Mouse (Mus musculus) Muller cell, postnatal 12 days (primary cell): ENCODE measurements at regions not wholly inside any gene's neighbourhood (a gene's known extent, or its start where the extent isn't known, plus 50 kb on each side); places are given as distances from the start of the nearest gene placed in this dataset.

Experiments
- DNase-seq: peaks from one replicate; pipeline ENCODE4 v3.0.0-alpha.2; 2015; ENCODE audit errors: inconsistent ontology term

DNA sequence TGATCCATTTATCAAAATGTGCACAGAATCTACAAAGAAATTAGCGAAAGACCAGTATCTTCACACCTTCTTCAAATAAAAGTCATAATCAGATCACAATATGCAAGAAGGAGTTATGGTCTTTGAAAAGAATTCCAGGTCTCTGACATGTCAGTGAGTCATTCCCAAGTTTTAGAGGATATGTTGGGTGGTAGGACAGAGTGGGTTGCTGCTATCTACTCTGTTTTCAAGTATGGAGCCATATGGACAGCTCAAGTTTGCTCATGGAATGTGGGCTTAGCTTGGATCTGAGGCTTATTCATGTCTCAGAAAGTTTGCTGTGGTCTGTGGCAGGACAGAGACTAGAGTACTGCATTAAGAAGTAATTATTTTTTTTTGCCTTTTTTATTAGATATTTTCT, 657.0 kb downstream of the Inhba start:
- DNase-seq = no peak

GRCm38 (mm10) chr13:16669281-16669680, 657.6 kb downstream of the Inhba start:
- DNase-seq = no peak

DNA sequence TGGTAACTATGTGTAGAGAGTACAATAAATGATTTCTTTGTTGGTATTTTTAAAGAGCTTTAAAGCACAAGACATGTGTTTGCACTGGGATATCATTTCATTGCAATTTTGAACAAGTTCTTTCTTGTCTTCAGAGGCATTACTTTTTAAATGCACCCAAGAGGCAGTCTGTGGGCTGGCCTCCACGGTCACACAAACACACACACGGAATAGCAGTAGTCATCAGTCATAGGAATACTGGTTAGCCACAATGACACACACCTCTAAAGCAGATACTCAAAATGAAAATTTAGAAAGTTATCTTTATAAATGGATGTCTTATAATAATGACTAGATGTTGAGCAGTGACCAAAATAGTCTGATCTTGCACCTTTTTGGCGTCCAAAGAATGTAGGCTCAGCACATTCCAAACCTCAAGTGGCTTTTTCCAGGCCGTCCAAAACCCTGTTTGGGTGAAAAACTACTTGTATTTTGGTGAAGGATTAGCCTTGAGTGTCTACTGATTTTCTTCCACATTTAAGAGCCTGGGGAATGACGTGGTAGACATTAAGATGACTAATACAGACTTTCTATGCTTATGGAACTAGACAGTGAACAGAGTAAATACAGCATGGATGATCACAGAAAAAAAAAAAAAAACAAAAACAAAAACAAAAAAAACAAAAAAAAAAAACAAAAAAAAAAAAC, 658.5 kb downstream of the Inhba start:
- DNase-seq = peak; percentile 55

GRCm38 (mm10) chr13:16670736-16671135, 659.1 kb downstream of the Inhba start:
- peak; percentile 44 for DNase-seq

- no peak for DNase-seq
Observed at GRCm38 (mm10) chr13:16676873-16677272, 665.2 kb downstream of the Inhba start.

GRCm38 (mm10) chr13:16678246-16679024, 666.8 kb downstream of the Inhba start:
- DNase-seq = peak; percentile 34

DNA sequence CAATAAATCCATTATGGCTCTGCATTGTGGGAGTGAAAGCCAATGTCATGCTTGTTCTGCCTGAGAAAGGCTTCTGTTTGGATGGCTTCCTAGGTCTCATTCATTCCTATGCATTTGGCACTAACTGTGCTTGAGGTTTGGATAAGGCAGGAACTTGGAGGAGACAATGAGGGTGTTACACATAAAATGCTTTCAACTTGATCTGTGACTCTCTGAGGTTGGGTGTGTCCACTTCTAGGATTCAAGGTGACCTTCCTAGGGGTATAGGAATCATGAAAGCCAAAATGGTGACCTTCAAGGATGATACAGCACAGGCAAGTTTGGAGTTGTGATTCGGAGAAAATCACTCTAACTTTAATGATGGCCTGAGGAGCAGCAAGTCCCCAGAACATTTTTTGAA, 682.5 kb downstream of the Inhba start:
- DNase-seq = no peak

- no peak for DNase-seq
Observed at GRCm38 (mm10) chr13:16700934-16701333, 689.3 kb downstream of the Inhba start.

DNA sequence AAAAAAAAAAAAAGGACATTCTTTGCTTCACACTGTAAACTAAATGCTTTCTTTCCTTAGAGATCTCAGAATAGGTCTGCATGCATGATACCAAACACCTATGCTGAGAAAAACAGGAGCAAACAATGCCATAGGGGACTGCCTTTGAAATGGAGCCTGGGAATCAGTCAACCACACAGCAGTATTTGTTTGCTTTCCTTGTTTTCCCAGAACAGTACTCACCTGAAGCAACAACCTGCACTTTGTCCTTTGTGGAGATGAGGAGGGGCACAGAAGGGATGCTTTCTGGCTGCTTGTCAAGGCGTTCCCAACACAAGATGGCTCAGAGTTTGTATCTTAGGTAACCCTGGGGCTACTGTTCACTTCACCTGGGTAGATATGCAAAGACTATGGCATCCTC, 690.5 kb downstream of the Inhba start:
- DNase-seq = no peak

- DNase-seq = no peak
Observed at GRCm38 (mm10) chr13:16705217-16706104, 693.8 kb downstream of the Inhba start.

DNA sequence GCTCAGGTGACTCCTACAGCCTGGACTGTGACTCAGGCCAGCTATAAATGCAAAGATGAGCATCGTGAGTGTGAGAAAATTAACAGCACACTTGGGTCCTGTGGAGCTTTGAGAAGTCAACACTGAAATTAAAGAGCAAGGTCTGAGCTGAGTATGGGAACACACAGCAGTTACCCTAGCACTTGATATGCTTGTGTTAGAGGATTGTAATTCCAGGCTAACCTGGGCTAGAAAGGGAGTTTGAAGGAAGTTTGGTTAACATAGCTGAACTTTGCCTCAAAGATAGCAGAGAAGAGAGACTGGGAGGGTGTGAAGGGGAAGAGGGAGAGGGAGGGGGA, 694.4 kb downstream of the Inhba start:
- no peak for DNase-seq

DNA sequence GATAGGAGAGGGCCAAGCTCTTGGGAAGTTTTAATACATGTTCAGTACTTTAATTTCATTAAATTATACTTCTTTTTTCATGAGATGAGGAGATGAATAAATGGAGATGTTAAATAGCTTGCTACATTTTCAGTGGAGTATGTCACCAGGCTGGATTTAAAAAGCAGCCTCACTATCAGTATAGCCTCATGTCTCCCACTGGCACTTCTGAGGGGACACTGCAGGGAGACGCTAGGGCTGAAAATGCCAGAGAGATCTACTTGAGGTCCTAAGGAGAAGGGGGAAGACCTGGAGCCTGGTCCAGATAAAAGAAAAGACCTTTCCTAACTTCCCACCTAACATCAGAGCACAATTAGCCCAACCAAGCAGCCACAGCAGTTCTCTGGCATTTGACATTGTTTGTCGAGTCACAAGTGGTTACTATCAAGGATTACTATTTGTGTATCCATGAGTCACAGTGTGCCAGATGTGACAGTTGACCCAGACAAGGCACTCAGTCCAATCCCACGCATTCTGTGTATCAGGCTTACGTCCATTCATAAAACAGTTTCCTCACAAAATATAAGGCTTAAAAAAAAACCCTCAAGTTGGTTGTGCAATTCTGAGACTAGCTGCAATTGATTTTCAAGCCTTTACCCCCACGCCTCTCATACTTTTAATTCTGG, 703.8 kb downstream of the Inhba start:
- DNase-seq = peak; percentile 83

GRCm38 (mm10) chr13:16716340-16716739, 704.7 kb downstream of the Inhba start:
- no peak for DNase-seq

GRCm38 (mm10) chr13:16716796-16717749, 705.4 kb downstream of the Inhba start:
- DNase-seq = no peak

- DNase-seq = no peak
Observed at GRCm38 (mm10) chr13:16720090-16720489, 708.4 kb downstream of the Inhba start.

- no peak for DNase-seq
Observed at GRCm38 (mm10) chr13:16725350-16725749, 713.7 kb downstream of the Inhba start.

DNA sequence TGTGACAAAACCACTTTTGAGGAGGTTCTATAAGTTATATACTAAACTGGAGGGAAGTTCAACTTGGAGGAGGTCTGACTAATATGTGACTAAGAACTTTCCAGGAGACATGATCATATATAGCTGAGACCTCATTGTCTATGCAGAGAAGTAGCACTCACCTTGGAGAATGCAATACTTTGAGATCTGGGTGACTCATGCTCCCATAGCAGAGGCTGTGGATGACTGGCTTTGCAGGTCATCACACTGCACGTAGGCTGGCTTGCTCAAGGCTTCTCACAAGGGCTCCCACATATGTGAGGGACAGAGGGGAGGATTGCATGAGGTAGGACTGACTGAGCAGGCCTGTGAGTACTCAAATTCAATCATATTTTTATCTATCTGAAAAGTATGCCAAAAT, 726.7 kb downstream of the Inhba start:
- no peak for DNase-seq

DNA sequence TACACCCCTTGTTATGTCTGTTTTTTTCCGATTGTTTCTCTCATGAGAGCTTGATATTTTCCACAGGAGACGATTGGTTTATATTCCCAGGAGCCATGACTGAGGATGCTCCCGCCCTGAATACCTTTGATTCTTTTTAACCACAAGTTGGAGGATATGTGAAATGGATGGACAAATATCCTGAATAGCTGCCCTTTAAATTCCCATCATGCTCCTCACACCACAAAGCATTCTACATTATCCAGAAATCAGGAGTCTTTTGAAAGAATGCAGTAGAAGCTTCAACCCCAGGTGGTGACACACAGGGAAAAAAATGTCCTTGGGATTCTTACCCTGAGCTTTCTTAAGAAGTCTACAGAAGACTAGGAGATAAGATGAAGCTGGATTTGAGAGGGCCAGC, 727.9 kb downstream of the Inhba start:
- peak; percentile 93 for DNase-seq

DNA sequence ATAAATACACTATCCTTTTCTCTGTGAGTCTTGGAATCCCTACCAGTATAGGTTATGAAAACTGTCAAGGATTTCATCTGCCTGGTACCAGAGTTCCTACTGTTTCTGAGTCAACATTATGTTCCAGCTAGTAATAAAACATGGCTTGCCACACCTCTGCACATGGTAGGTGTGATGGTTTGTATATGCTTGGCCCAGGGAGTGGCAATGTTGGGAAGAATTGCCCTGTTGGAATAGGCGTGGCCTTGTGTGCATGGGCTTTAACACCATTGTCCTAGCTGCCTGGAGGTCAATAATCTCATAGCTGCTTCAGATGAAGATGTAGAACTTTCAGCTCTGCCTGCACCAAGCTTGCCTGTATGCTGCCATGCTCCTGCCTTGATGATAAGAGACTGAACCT, 732.6 kb downstream of the Inhba start:
- DNase-seq = no peak

DNA sequence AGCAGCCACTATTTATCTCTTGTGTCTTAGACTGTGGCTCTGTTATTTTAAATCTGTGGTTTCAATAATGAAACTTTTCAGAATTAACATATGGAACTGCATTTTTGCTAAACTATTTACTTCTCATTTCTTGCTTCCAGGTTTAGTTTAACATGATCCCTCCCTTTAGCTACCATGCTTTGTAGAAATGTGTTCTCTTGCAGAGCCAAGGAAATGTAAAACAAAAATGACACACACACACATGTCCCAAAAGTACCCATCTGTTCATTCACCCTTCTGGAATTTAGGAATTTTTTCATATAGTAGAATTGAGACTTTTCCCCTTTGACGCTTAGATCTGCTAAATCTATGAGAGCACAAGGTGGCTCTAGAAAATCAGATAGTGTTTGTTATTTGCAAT, 734.0 kb downstream of the Inhba start:
- no peak for DNase-seq

DNA sequence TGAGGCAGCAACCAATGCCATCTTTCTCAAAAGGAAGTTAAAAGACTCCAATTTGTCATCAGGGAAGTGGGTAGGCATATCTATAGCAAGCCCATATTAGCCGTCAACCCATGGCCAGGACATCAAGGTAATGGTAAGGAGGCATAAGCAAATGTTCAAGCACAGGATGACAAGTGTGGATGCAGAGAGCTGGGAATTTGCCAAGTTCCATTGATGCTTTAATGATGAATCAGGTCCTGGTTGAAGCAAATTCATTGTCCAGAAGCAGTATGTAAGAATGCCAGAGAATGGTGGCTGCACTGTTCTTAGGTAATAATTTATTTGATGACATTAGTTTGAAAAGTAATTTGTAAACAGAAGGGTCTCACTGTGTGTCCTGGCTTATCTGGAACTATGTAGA, 734.8 kb downstream of the Inhba start:
- peak; percentile 90 for DNase-seq
